Mouse (Mus musculus) lung, adult 2 months (tissue): Measurements from ENCODE around the gene Rnf6. TPM values are rescaled to one million over a fixed set of nuclear protein-coding genes. Genes with fewer than 3 reads are reported as not detected.

Experiments used
- polyA plus RNA-seq: library from polyadenylated mRNA; depleted of rRNA; stranded (reverse); fragments of >200 nt; gene quantifications from 2 replicates; pipeline ENCODE4 v1.2.3, GENCODE M21; 2012; rRNA removed

Gene Rnf6
- polyA plus RNA-seq, 1 experiment, result 25.9 TPM

Other genes with a start within 250 kb of the Rnf6 start
- 0.17 TPM in 1 of 2 replicates, not detected in the other for gene Cyp3a25, start 211.9 kb downstream of the Rnf6 start, polyA plus RNA-seq
- not detected in 2 replicates for gene Cyp3a59, start 142.3 kb downstream of the Rnf6 start, polyA plus RNA-seq
- gene Gm5565, start 61.0 kb downstream of the Rnf6 start, polyA plus RNA-seq, result not detected in 2 replicates
- not detected in 2 replicates for gene Gm6309, start 50.8 kb downstream of the Rnf6 start, polyA plus RNA-seq
- gene 1700001J03Rik, start 36.3 kb downstream of the Rnf6 start, polyA plus RNA-seq, result 0.85 and 0.92 TPM in 2 replicates
- gene Cdk8, start 9.7 kb upstream of the Rnf6 start, polyA plus RNA-seq, result 28.4 and 33.8 TPM in 2 replicates
- gene Wasf3, start 163.4 kb upstream of the Rnf6 start, polyA plus RNA-seq, result 8.7 and 9.2 TPM in 2 replicates